Mouse (Mus musculus) hindbrain, embryonic 15.5 days (tissue): ENCODE measurements at regions not wholly inside any gene's neighbourhood (a gene's known extent, or its start where the extent isn't known, plus 50 kb on each side); places are given as distances from the start of the nearest gene placed in this dataset.

Experiments
- ATAC-seq: fragments of 200-750 bp; cut with Nextera tagmentation; 2 replicates; pipeline ENCODE4 v1.8.0; 2017; ENCODE audit warnings: low read depth, moderate number of reproducible peaks, moderate TSS enrichment; ENCODE audit not compliant: low FRiP score
- H3K27ac ChIP-seq: fragments of 300-500 bp; sonication (generic); replicated peaks from 2 replicates; pipeline ENCODE4 v1.5.1; 2015; ENCODE audit warnings: mild to moderate bottlenecking, inconsistent platforms
- H3K27me3 ChIP-seq: fragments of 300-500 bp; sonication (generic); 2 replicates; pipeline ENCODE4 v1.6.1; 2015; ENCODE audit warnings: control low read depth, inconsistent platforms
- H3K36me3 ChIP-seq: fragments of 300-500 bp; sonication (generic); 2 replicates; pipeline ENCODE4 v1.6.1; 2015; ENCODE audit warnings: control low read depth, inconsistent platforms
- H3K4me1 ChIP-seq: fragments of 300-500 bp; sonication (generic); replicated peaks from 2 replicates; pipeline ENCODE4 v1.6.1; 2015; ENCODE audit warnings: control low read depth, inconsistent platforms
- H3K4me2 ChIP-seq: fragments of 300-500 bp; sonication (generic); 2 replicates; pipeline ENCODE4 v1.6.1; 2015; ENCODE audit warnings: moderate library complexity, mild to moderate bottlenecking, inconsistent platforms
- H3K4me3 ChIP-seq: fragments of 300-500 bp; sonication (generic); 2 replicates; pipeline ENCODE4 v1.5.1; 2015; ENCODE audit warnings: mild to moderate bottlenecking, inconsistent platforms
- H3K9ac ChIP-seq: fragments of 300-500 bp; sonication (generic); 2 replicates; pipeline ENCODE4 v1.6.1; 2015; ENCODE audit warnings: inconsistent platforms
- H3K9me3 ChIP-seq: fragments of 300-500 bp; sonication (generic); 2 replicates; pipeline ENCODE4 v1.6.1; 2016; ENCODE audit warnings: control low read depth, inconsistent platforms
- WGBS: fragments of 180-500 bp; shearing (Covaris S2); methylation state at CpG from one replicate; pipeline ENCODE4 v1.1.7; 2015; 5-methylcytosine and 5-hydroxymethylcytosine counted together

- H3K4me3 ChIP-seq = no peak overlapping the region
- H3K27me3 ChIP-seq = no peaks in the 10 kb centered on the region
- no peak overlapping the region for H3K4me2 ChIP-seq
- 0% methylated on average over 2 of the region's 2 CpGs for WGBS
- peak; percentile 30; the same call in 1 of the 2 replicates for ATAC-seq
- no peak overlapping the region for H3K27ac ChIP-seq
- H3K9me3 ChIP-seq = no peaks in the 10 kb centered on the region
- H3K4me1 ChIP-seq = no peaks in the 10 kb centered on the region; the same call in 1 of the 2 replicates
- no peaks in the 10 kb centered on the region for H3K36me3 ChIP-seq
- H3K9ac ChIP-seq = no peak overlapping the region
These were observed 106.0 kb upstream of the Npy start for GRCm38 (mm10) chr6:49716520-49716919.

GRCm38 (mm10) chr6:49716945-49717344 lies 105.6 kb upstream of the Npy start:
- ATAC-seq = peak; percentile 15; the same call in 1 of the 2 replicates

GRCm38 (mm10) chr6:49733191-49733590 lies 89.3 kb upstream of the Npy start:
- no peak overlapping the region for H3K4me2 ChIP-seq
- 80% methylated on average over 5 of the region's 5 CpGs for WGBS
- H3K4me3 ChIP-seq = no peak overlapping the region
- no peaks in the 10 kb centered on the region for H3K27me3 ChIP-seq
- no peak for ATAC-seq
- H3K9me3 ChIP-seq = no peaks in the 10 kb centered on the region
- no peak overlapping the region for H3K9ac ChIP-seq
- no peaks in the 10 kb centered on the region for H3K4me1 ChIP-seq
- H3K36me3 ChIP-seq = no peaks in the 10 kb centered on the region
- no peak overlapping the region for H3K27ac ChIP-seq

More at GRCm38 (mm10) chr6:49716945-49717344, 105.6 kb upstream of the Npy start:
- no peaks in the 10 kb centered on the region for H3K27me3 ChIP-seq
- H3K4me1 ChIP-seq = no peaks in the 10 kb centered on the region; the same call in 1 of the 2 replicates
- peak overlapping the region; percentile 36; the same call in 1 of the 2 replicates for H3K27ac ChIP-seq
- no peak overlapping the region for H3K9ac ChIP-seq
- no peaks in the 10 kb centered on the region for H3K9me3 ChIP-seq
- no peak overlapping the region for H3K4me3 ChIP-seq
- 0% methylated on average over 1 of the region's 1 CpGs for WGBS
- H3K36me3 ChIP-seq = no peaks in the 10 kb centered on the region
- no peak overlapping the region for H3K4me2 ChIP-seq

- H3K36me3 ChIP-seq = no peaks in the 10 kb centered on the region
- no peak overlapping the region for H3K27ac ChIP-seq
- 0 out of 2 replicates have a peak, but pooled peaks cover 6% of the 10 kb centered on the region for H3K4me1 ChIP-seq
- H3K4me3 ChIP-seq = no peak overlapping the region
- 80% methylated on average over 3 of the region's 3 CpGs for WGBS
- no peak for ATAC-seq
- no peak overlapping the region for H3K9ac ChIP-seq
- no peak overlapping the region for H3K4me2 ChIP-seq
- H3K9me3 ChIP-seq = no peaks in the 10 kb centered on the region
- no peaks in the 10 kb centered on the region for H3K27me3 ChIP-seq
These were observed 79.4 kb upstream of the Npy start for GRCm38 (mm10) chr6:49743157-49743556.

GRCm38 (mm10) chr6:49745301-49745700 lies 77.2 kb upstream of the Npy start:
- ATAC-seq = no peak
- Histone ChIP-seq H3K9me3 (no peaks in the 10 kb centered on the region), H3K9ac (no peak overlapping the region), H3K4me2 (no peak overlapping the region), H3K4me1 (0 out of 2 replicates have a peak, but pooled peaks cover 6% of the 10 kb centered on the region), H3K27me3 (no peaks in the 10 kb centered on the region), H3K36me3 (no peaks in the 10 kb centered on the region), H3K4me3 (no peak overlapping the region), H3K27ac (no peak overlapping the region)
- WGBS = 47% methylated on average over 4 of the region's 4 CpGs

- 58% methylated on average over 2 of the region's 2 CpGs for WGBS
- no peak overlapping the region for H3K4me3 ChIP-seq
- no peak overlapping the region for H3K9ac ChIP-seq
- no peak overlapping the region for H3K27ac ChIP-seq
- ATAC-seq = no peak
- no peaks in the 10 kb centered on the region for H3K9me3 ChIP-seq
- 0 out of 2 replicates have a peak, but pooled peaks cover 3% of the 10 kb centered on the region for H3K4me1 ChIP-seq
- no peak overlapping the region for H3K4me2 ChIP-seq
- no peaks in the 10 kb centered on the region for H3K36me3 ChIP-seq
- H3K27me3 ChIP-seq = no peaks in the 10 kb centered on the region
These were observed 72.0 kb upstream of the Npy start for GRCm38 (mm10) chr6:49750544-49750943.

- Histone ChIP-seq H3K4me2 (no peak overlapping the region), H3K9ac (no peak overlapping the region), H3K36me3 (no peaks in the 10 kb centered on the region), H3K9me3 (no peaks in the 10 kb centered on the region), H3K27ac (no peak overlapping the region), H3K4me1 (no peaks in the 10 kb centered on the region), H3K4me3 (no peak overlapping the region), H3K27me3 (no peaks in the 10 kb centered on the region)
- WGBS = 89% methylated on average over 6 of the region's 6 CpGs
- ATAC-seq = no peak
These were observed 62.9 kb upstream of the Npy start for GRCm38 (mm10) chr6:49759614-49760013.

- H3K4me3 ChIP-seq = no peak overlapping the region
- ATAC-seq = no peak
- no peaks in the 10 kb centered on the region for H3K4me1 ChIP-seq
- no peak overlapping the region for H3K9ac ChIP-seq
- no peaks in the 10 kb centered on the region for H3K27me3 ChIP-seq
- no peaks in the 10 kb centered on the region for H3K9me3 ChIP-seq
- no peak overlapping the region for H3K4me2 ChIP-seq
- WGBS = 90% methylated on average over 4 of the region's 4 CpGs
- H3K36me3 ChIP-seq = no peaks in the 10 kb centered on the region
- H3K27ac ChIP-seq = no peak overlapping the region
These were observed 57.8 kb upstream of the Npy start for GRCm38 (mm10) chr6:49764746-49765145.

- no peak overlapping the region for H3K4me3 ChIP-seq
- no peaks in the 10 kb centered on the region for H3K27me3 ChIP-seq
- H3K4me2 ChIP-seq = no peak overlapping the region
- 0 out of 2 replicates have a peak, but pooled peaks cover 3% of the 10 kb centered on the region for H3K4me1 ChIP-seq
- H3K36me3 ChIP-seq = no peaks in the 10 kb centered on the region
- no peak overlapping the region for H3K9ac ChIP-seq
- no peak for ATAC-seq
- no peaks in the 10 kb centered on the region for H3K9me3 ChIP-seq
- 64% methylated on average over 11 of the region's 11 CpGs for WGBS
- H3K27ac ChIP-seq = no peak overlapping the region
These were observed 52.4 kb upstream of the Npy start for GRCm38 (mm10) chr6:49769904-49770720.
